Mouse (Mus musculus) gastrocnemius, postnatal 36 days (tissue): Measurements from ENCODE around the gene Plscr3. TPM values are rescaled to one million over a fixed set of nuclear protein-coding genes. Genes with fewer than 3 reads are reported as not detected.
"Not testable (repeated sequence)": the region's sequence is repeated elsewhere in the genome, so short reads cannot be mapped to it uniquely, and the experiment has no call there.

ENCODE experiments used
- DNase-seq, 2 experiments: peaks; one replicate each; pipeline ENCODE4 v3.0.0; 2022
- intact Hi-C: fragments of 180-260 bp; cut with DNase I; formaldehyde crosslinking; loops from one replicate; pipeline ENCODE4 v1.15.1; 2025
- total RNA-seq, 2 experiments: library from RNA; stranded (reverse); gene quantifications; 2 replicates each; pipeline ENCODE4 v1.2.3; 2021

Plscr3 gene
- total RNA-seq, 2 experiments from 2014 or later, result 10.6 to 11.2 TPM

DNA sequence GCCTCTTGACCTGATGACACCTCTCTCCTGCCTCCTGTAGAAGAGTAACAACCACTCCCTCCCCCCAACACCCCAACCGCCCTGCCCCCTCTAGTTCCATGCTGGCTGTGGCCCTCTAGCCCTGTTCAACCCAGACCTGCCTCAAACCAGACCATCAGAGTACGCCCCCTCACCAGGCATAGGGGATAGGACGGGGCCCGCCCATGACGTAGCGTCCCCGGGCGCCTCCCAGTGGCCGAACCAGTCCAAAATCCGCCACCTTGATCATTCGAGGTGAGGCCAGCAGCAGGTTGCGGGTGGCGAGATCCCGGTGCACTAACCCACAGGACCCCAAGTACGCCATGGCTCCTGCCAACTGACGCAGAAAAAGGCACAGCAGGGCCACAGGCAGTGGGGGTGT is 9.2 kb downstream of the Plscr3 start:
- DNase-seq, result peak in 1 of 2 experiments; percentile 20
- intact Hi-C loops, result no loop called here

DNA sequence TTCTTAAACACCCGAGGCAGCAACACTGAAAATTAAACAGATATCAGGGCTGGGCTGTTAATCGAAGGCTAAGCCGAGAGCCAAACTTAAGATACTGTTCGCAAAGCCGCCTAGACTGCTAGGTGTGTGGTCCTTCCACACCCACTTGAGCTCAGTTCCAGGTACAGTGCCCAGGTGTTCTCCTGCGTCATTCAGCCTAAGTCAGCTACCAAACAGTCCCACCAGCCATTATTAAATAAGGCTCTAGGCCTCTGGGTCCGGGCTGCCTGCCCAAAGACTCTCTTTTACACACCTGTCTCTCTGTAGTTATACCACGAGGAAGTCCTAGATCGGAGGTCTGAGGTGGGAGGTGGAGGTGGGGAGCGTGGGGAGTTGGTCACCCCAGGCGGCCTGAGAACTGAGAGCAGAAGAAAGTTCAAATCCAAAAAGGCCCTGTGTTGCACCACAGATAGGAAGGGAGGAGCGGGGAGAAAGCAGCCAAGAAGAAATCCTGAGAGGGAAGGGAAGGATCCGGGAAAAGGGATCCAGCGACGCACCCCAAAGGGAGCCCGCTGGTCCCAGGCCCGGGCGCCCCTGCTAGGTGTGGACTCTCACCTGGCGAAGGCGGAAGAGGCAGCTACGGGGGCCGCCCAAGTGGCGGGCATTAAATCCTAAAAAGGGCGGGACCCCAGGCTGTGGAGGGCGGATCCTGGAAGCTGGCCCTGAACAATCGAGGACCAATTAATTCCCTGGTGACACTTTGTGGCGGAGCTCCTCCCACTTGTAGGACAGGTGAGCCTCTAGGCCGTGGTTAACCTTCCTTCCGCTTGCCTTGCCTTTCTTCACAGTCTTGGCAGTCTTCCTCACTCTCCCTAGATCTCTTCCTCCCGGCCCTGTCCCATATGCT is 12.2 kb downstream of the Plscr3 start, which contains the start of gene Tnk1:
TSS of gene Tnk1 (minus strand) at position 618 of the 886 bp plus-strand sequence.
- intact Hi-C loops, result no loop called here
- DNase-seq, result no peak

DNA sequence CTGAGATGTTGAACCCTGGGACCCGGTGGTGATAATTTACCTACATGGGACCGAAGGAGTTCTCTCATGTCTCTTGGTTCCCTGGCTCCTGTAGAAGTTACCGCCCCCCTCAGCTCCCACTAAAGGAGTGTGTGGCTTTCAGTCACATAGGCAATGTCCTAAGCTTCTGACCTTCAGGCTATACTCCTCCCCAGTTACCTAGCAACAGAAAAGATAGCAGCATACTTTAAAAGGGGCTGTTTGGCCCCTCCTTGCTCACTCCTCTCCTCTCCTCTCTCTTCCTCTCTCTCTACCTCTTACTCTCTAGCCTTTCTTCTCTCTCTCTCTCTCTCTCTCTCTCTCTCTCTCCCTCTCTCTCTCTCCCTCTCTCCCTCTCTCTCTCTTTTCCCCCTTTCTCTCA is 17.6 kb downstream of the Plscr3 start:
- intact Hi-C loops, DNase-seq: not testable (repeated sequence)

DNA sequence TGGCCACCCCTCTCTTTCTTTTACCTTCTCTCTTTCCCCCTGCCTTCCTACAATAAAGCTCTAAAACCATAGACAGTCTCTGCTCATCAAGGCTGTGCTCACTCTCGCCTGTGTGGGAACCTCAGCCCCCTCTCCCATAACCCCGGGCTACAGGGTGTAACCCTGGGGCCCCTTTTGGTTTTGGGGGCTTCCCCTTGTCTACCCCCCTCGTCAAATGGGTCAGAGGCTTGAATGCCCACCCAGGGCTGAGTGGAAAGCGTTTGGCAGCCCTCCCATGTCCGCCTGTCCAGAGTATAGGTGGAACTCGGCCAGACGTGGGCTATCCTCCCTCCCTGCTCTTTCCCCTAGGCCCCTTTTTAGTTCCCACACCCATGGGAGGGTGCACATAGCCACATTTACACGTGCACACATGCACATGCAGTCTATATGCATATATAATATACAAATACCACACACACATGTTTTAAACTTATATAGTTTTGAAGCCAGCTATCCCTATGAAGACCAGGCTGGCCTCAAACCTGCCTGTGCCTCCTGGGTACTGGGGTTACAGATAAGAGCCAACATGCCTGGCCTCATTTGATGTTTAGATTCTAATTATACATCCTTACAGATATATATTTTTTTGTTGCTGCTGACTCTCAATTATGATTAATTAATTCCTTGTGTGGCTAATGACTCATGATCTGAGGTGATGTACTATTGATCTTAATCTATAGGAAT is 18.1 kb downstream of the Plscr3 start:
- intact Hi-C loops, result no loop called here

DNA sequence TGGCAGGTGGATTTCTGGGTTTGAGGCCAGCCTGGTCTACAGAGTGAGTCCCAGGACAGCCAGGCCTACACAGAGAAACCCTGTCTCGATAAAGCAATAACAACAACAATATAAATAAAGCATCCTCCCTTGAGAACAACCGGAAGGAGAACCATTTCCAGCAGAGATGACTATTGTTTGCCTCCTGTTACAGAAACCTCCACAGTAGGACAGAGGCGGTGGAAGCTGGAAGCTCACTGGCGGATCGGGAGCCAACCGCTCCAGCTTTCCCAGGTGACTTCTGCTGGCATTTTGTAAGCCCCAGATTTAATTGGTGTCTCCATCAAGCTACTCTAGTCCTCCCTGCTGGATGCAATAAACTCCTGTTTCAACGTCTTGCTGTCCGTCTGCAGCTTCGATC is 19.4 kb downstream of the Plscr3 start:
- no peak for DNase-seq
- intact Hi-C loops, result no loop called here

More for the DNA sequence above, 18.1 kb downstream of the Plscr3 start:
- DNase-seq, result no peak

DNA sequence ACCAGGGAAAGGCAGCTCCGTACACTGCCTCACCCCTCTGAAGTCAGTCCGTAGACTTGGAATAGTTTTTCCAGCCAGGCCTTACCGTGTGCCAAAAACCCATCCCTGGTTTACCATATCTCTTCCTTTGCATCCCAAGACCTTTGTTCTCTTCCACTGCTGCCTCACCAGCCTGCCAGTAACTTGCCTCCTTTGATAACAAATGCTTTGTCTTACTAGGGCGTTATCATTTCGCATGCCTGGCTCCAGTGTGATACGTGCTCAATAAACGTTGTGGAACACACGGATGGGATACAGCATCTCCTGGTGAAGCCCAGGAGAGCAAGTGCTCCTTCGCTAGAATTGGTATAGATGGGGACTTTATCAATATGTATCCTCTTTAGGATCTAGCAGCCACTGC is 21.2 kb downstream of the Plscr3 start:
- intact Hi-C loops, result no loop called here
- no peak for DNase-seq

DNA sequence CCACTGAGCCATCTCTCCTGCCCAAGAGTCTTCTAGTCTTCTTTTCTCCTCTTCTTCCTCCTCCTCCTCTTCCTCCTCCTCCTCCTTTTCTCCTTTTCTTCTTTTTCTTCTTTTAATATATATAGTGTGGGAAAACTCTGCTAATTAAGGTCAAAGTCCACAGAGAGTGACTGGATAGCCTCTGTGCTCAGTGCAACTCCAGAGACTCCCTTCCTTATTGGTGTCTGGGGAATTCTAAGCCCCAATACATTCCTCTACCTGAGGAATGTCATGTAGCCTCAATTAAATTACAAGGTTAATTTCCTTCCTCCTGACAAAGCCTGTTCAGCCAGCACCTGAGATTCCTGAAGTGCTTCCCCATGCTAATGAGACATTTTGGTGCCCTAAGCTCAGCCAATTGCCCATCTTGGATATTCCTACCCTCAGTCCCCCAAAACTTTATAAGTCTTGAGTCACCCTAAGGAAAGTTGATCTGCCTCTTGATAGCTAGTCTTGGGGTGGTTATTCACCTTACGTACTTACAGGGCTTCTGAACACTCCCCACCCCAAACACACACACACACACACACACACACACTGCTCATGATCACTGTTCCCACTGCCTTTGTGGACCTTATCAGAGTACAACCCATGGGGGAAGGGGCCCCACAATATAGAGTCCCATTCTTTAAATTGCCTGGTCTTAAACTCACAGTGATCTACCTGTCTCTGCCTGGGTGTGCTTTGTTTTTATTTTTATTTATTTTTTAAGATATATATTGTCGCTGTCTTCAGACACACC is 24.3 kb downstream of the Plscr3 start:
- DNase-seq, result no peak
- intact Hi-C loops, result loop anchor here (10.0 kb wide), 1 partner anchor 216 kb away; the partner anchor contains the start of gene Sox15

DNA sequence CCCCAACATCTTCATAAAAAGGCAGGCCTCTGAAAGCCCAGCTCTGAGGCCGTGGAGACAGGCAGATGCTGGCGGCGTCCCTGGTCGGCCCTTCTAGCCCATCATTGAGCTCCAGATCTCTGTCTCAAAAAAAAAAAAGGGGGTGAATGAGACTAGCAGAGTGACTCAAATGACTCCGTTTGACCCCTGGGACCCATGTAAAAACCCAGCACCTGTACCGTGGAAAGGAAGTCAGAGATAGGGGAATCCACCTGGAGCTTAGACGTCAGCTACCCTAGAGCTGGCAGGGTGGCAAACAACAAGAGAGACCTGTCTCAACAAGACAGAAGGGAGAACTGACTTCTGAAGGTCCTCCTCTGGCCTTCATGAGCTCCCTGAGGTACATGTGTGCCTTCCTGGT is 25.6 kb downstream of the Plscr3 start:
- DNase-seq, result no peak
- intact Hi-C loops, result loop anchor here (10.0 kb wide), 1 partner anchor 217 kb away; the partner anchor contains the start of gene Sox15

DNA sequence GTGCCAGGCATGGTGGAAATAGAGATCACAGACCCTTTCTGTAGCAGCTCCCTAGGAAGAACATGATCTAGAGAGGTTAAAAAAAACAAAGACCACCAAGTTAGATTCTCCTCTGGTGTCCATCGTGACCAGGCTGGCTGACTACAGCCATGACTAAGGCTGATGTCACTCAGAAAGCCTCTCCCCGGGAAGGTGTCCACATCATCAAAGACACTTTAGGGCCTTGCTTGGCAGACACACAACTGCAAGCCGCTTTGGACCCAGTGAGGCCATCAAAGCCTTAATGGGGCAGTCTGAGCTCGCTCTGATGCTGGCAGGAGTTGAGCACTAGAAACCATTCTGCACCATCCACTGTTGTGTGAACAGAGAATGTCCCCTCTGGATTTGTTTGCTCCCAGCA is 26.3 kb downstream of the Plscr3 start:
- intact Hi-C loops, result loop anchor here (10.0 kb wide), 1 partner anchor 218 kb away; the partner anchor contains the start of gene Sox15
- DNase-seq, result no peak

DNA sequence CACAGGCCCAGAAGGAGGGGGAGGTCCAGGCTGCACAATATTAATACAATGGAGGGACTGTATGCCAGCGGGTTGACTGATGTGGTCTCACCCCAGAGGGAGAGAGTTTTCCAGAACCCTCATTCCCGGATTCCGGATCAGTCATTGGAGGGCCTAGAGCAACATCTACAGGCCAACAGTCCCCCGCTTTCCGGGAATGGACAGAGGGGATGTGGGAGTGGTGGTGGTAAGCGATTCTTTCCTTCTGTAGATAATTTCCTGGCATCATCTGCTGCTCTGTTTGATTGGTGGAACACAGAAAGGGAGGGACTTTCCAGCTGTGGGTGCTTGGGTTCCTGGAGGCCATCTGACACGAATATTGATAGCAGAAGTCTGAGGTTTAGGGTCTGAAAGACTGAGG is 30.0 kb downstream of the Plscr3 start:
- intact Hi-C loops, result loop anchor here (2.0 to 10.0 kb wide), 4 partner anchors 74 to 221 kb away; partner anchors contain the start of genes Fgf11, Slc35g3 and Sox15
- DNase-seq, result no peak

DNA sequence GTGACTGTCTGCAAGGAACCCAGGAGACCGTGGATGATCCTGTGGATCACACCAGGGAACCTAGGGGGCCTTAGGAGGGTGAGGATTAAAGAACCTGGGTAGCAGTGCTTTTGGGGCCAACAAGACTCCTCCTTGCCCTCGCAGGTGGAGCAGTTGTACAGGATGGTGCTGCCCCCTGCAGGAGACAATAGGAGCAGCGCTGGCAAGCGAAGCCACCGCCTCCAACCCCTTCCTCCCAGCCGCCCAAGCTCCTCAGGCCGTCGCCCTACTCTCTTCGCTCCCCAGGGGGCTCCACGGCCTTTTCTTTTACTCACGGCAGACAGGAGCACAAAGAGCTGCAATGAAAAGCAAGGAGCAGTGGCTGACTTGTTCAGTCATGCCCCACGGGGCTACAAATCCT is 30.7 kb downstream of the Plscr3 start:
- intact Hi-C loops, result loop anchor here (2.0 to 10.0 kb wide), 4 partner anchors 75 to 222 kb away; partner anchors contain the start of genes Fgf11, Slc35g3 and Sox15
- peak; percentile 81 to 83 for DNase-seq

DNA sequence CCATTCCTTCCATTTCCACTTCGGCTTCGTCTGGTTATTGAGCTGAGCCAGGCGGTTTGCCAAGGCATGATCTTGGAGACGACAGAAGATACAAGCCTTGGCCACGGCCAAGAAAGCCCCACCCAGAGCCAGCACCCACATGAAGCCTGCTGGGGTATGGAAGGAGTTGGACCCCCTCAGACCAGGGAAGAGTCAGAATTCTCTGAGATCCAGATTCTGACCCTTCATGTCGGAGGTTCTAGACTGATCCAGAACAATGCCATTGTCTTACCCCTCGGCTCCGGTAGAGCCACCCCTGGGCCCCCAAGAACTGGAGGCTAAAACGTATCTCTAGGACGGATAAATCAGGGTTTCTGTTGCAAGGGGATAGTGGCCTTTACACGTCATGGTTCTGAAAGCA is 31.7 kb downstream of the Plscr3 start, which contains the start of gene Tmem95:
TSS of gene Tmem95 (minus strand) at position 141 of the 400 bp plus-strand sequence.
- DNase-seq, result no peak

DNA sequence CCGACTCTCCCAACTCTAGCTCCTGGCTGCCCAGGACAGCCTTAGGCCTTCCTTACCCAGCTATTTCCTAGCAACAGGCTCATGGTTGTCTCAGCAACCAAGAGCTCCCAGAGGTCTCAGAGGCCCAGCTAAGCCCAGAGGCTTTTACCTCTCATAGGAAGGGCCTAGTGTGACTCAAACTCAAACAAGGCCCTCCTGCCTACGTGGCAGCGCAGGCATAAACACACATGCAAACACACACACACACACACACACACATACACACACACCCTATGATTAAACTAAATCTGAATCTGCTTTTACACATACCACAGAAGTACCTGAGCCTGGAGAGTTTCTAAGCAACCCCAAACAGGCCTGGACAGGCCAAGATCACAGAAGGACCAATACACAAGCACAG is 32.2 kb downstream of the Plscr3 start:
- no peak for DNase-seq
- intact Hi-C loops, result loop anchor here (5.0 to 10.0 kb wide), 3 partner anchors 76 to 224 kb away; partner anchors contain the start of genes Fgf11, Slc35g3 and Sox15

More for the DNA sequence above, 31.7 kb downstream of the Plscr3 start, which contains the start of gene Tmem95:
- intact Hi-C loops, result loop anchor here (2.0 to 10.0 kb wide), 4 partner anchors 76 to 223 kb away; partner anchors contain the start of genes Fgf11, Slc35g3 and Sox15

DNA sequence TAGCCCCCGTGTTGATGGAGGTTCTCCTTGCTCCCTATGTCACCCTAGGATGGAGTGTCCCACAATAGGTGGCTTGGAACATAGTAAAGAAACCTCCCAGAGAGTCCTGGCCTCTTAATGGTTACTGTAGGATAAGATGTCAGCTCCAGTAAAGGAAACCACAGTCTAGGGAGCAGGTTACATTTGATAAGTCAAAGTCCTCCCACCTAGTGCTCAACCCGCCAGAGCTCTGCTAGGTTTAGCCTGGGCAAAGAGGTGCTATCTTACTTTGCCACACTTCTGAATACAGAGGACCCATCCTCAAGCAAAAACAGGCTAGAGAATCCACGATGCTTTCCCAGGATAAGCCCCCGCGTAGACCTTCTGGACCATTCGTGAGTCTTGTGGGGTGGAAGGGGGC is 32.8 kb downstream of the Plscr3 start:
- no peak for DNase-seq
- intact Hi-C loops, result loop anchor here (5.0 to 10.0 kb wide), 3 partner anchors 77 to 224 kb away; partner anchors contain the start of genes Fgf11, Slc35g3 and Sox15

DNA sequence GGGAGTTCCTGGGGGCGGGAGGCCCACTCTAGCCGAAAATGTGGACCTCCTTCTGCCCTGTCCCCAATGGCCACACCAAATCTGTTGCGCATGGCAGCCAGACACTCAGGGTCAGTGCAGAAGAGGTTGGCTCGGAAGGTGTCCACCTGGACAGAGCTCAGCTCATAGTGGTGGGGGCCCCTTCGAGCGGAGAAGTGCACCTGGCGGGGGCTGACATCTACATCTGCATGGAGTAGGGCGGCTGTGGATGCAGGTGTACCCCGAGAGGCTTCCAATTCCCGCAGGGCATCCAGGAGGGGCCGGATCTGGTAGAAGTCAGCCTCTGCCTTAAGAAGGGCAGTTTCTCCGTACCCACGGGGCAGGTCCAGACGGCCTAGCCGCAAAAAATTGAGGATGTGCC is 33.5 kb downstream of the Plscr3 start:
- intact Hi-C loops, result loop anchor here (5.0 to 10.0 kb wide), 3 partner anchors 77 to 225 kb away; partner anchors contain the start of genes Fgf11, Slc35g3 and Sox15
- DNase-seq, result no peak

DNA sequence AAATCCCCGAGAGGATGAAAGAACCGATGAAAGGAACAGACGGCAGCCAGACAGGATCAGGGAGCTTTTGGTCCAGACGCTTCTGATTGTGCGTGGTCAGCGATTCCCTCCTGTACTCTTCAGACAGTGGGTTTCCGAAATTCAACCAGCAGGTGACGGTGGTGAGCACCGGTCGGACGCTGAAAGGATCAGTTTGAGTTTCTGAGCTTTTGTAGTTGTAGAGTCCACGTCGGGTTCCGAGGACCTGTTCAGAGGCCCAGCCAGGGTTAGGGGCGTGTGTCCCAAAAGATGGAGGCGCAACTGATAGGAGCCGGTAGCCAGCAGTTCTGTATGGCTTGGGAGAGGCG is 34.3 kb downstream of the Plscr3 start:
- intact Hi-C loops, result no loop called here
- DNase-seq, result peak in 1 of 2 experiments; percentile 62

DNA sequence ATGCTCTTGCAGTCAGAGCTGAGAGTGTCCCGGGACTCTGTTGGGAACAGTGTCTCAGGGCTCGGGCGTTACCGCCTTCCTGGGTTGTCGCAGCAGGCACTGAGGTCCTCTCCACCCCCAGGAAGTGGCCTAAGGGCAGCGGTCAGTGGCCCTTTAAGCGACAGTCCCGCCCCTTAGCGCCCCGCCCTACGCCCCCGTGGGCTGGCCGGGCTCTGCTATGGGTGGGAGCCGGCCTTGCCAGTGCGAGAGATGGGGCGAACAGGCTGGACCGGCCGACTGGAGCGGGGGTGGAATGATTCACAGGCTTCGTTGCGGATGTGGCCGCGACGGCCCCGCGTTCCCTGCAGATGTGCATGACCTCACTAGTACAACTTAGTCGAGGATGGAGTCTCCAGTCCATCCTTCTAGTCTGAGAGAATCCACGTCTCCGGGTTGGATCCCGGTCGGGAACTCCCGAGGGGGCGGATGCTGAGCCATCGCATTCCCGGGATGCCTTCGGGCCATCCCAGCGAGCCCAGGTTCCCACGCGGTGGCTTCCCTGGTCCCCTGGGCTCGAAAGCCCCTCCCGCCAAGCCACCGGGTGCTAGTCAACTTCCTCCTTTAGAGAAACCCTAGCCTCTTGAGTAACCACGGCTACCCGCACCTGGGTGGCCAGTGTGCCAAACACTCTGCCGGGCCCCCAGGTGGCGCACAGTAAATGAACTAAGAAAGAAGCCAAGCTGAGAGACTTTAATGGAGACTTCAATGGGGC is 34.9 kb downstream of the Plscr3 start, which contains the start of gene Kctd11:
TSS of gene Kctd11 (minus strand) at position 554 of the 751 bp plus-strand sequence.
- intact Hi-C loops, result no loop called here

DNA sequence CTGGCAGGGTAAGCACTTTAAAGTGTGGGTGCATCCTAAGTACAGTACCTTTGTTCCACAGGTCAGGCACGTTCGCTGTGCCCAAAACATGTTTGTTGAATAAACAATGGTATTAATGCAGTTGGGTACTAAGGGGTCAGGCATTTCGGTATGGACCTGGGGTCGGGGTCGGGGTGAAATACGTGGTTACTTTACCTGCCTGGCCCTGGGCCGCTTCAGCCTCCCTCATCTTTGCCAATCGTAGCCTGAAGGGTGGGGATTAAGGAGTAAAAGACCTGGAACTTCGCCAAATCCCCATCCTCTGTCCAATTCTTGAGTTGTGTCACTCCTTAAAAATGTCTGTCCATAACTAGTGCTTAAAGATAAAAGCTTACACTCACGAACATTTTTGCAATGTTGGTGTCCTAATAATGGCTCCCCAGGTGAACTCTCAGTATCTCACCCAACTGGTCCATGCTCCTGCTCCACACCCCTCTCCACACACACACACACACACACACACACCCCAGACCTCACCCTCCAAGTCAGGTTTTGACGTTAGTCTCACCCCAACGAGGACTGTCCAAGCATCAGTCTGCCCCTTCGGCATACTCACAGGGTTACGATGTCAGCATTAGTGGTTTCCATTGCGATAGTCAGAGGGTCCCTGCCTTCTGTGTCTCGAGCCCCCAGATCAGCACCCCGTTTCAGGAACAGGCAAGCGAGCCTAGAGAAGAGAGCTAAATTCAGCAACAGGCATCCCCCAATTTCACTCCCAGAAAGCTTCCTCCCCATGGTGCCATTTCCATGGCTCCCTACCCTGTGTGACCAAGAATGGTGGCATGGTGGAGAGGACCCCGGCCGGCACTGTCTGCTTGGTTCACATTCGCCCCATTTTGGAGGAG is 35.9 kb downstream of the Plscr3 start:
- intact Hi-C loops, result no loop called here
- DNase-seq, result no peak

More for the DNA sequence above, 34.9 kb downstream of the Plscr3 start, which contains the start of gene Kctd11:
- peak; percentile 88 to 92 for DNase-seq
